Mouse (Mus musculus) limb, embryonic 14.5 days (tissue): Measurements from ENCODE around the gene 5730455P16Rik. TPM values are rescaled to one million over a fixed set of nuclear protein-coding genes. Genes with fewer than 3 reads are reported as not detected.

ENCODE experiments used
- ATAC-seq: fragments of 200-750 bp; cut with Nextera tagmentation; 2 replicates; pipeline ENCODE4 v1.8.0; 2017; ENCODE audit warnings: low read depth, moderate number of reproducible peaks, moderate TSS enrichment; ENCODE audit not compliant: low FRiP score
- DNase-seq: peaks from one replicate; pipeline ENCODE4 v3.0.0-alpha.2; 2015; ENCODE audit warnings: low spot score
- H3K27ac ChIP-seq: fragments of 300-500 bp; sonication (generic); replicated peaks from 2 replicates; pipeline ENCODE4 v1.5.1; 2014; ENCODE audit warnings: low read depth, mild to moderate bottlenecking, low read length, moderate library complexity, mixed read lengths
- H3K27me3 ChIP-seq: fragments of 300-500 bp; sonication (generic); 2 replicates; pipeline ENCODE4 v1.6.1; 2014; ENCODE audit warnings: low read length, mixed read lengths; ENCODE audit not compliant: control insufficient read depth, insufficient read depth
- H3K36me3 ChIP-seq: fragments of 300-500 bp; sonication (generic); 2 replicates; pipeline ENCODE4 v1.6.1; 2014; ENCODE audit warnings: mild to moderate bottlenecking, low read length, moderate library complexity, mixed read lengths; ENCODE audit not compliant: control insufficient read depth, insufficient read depth
- H3K4me1 ChIP-seq: fragments of 300-500 bp; sonication (generic); 2 replicates; pipeline ENCODE4 v1.6.1; 2014; ENCODE audit warnings: antibody characterized with exemption, low read length, mixed read lengths; ENCODE audit not compliant: control insufficient read depth, insufficient read depth
- H3K4me2 ChIP-seq: fragments of 300-500 bp; sonication (generic); replicated peaks from 2 replicates; pipeline ENCODE4 v1.6.1; 2014; ENCODE audit warnings: low read depth, mild to moderate bottlenecking, low read length, moderate library complexity; ENCODE audit not compliant: severe bottlenecking
- H3K4me3 ChIP-seq: fragments of 300-500 bp; sonication (generic); replicated peaks from 2 replicates; pipeline ENCODE4 v1.5.1; 2014; ENCODE audit warnings: low read length
- H3K9ac ChIP-seq: fragments of 300-500 bp; sonication (generic); 2 replicates; pipeline ENCODE4 v1.6.1; 2014; ENCODE audit warnings: mild to moderate bottlenecking, low read depth, low read length, moderate library complexity; ENCODE audit not compliant: severe bottlenecking
- H3K9me3 ChIP-seq: fragments of 300-500 bp; sonication (generic); 2 replicates; pipeline ENCODE4 v1.6.1; 2016; ENCODE audit warnings: low read length; ENCODE audit not compliant: control insufficient read depth
- POLR2A ChIP-seq: fragments of 200-500 bp; IDR thresholded peaks from 2 replicates; pipeline ENCODE4 v1.8.0; 2012; ENCODE audit warnings: inconsistent platforms, mild to moderate bottlenecking, moderate library complexity, borderline replicate concordance; ENCODE audit not compliant: insufficient read depth, insufficient read length; ENCODE audit errors: extremely low read depth
- WGBS: fragments of 180-500 bp; shearing (Covaris S2); extraction: QIAGEN DNeasy Blood & Tissue Kit; methylation state at CpG from one replicate; pipeline ENCODE4 v1.1.7; 2014; 5-methylcytosine and 5-hydroxymethylcytosine counted together
- polyA plus RNA-seq, 2 experiments: library from polyadenylated mRNA; depleted of rRNA in 1 of 2; stranded (reverse) in 1 of 2; unstranded in 1 of 2; fragments of >200 nt; fragmentation: Nextera tagmentation in 1 of 2; extraction: Ambion mirVana in 1 of 2; gene quantifications; 2 replicates each; pipeline versions ENCODE4 v1.2.1 to v1.2.3; 2012 to 2014

The 5730455P16Rik gene
- polyA plus RNA-seq, 2 experiments: 12.7 to 21.7 TPM

DNA sequence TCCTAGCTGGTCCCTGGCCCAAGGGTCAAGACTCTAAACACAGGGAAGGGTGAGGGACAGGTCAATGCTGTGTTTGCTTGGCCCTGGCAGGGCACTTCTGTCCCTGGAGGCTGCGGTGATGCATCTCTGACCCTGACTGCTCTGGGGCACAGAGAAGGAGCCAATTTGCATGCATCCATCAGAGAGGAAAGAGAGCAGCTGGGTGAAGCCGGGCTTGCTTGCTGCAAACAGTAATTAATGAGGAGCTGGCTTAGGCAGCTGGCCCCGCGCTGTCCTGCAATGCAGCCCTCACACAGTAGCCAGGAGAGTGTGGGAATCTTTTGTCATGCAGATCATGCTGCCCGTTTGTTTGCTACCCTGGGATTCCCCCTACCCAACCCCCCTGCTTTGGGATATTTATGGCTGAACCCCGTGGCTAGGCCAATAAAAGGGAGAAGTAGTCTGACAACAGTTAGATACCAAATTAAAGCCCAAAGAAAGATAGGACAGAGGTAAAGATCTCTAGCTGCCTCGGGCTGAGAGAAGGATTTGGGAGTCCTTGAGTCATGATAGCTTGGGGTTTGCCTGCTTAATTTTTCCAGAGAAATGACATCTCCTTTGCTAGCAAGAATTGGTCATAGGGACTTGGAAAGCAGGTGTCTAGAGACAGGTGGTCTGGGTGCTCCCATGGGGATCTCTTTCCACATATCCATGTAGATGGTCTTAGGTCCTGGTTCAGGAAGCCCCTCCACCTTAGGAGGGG lies 42.1 kb downstream of the 5730455P16Rik start:
- Histone ChIP-seq H3K27me3 (no peaks in the 10 kb centered on the region), H3K27ac (no peak overlapping the region), H3K4me2 (no peak overlapping the region), H3K36me3 (no peaks in the 10 kb centered on the region), H3K9me3 (no peaks in the 10 kb centered on the region), H3K9ac (no peak overlapping the region), H3K4me3 (no peak overlapping the region), H3K4me1 (no peaks in the 10 kb centered on the region)
- no peak for DNase-seq
- no peak for ATAC-seq
- 2% methylated on average over 7 of the region's 7 CpGs for WGBS
- no peak for TF ChIP-seq POLR2A

DNA sequence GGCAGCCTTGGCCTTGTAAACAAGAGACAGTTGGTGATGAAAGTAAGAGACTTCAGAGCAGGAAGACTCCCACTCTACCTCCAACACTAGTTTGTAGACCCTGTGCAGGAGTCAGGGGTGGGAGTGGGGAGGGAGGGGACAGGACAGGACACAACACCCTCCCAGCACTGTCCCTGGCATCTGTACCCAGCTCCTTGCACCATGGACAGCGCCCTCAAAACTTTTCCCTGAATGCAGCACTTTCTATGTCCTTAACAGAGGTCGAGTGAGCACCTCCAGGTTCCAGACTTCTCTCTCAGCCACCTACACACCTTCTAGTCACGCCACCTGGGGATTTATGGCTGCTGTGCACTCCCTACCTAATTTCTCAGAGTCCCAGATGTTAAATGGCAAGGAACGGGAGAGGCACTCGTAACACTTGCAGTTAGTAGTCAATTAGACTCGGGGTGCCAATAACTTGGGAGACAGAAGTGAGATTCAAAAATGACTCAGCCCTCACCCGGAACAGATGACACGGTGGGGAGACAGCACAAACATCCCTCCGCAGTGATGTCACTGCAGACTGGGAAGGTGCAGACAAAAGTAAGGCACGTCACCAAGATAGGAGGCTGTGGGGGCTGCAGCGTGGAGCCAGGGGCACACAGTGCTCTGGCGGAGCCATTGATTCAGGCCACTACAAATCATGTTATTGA lies 45.0 kb downstream of the 5730455P16Rik start:
- DNase-seq (no peak), ATAC-seq (no peak)
- no peaks in the 10 kb centered on the region for H3K9me3 ChIP-seq
- H3K4me1 ChIP-seq: no peaks in the 10 kb centered on the region
- H3K4me3 ChIP-seq: no peak overlapping the region
- H3K27me3 ChIP-seq: no peaks in the 10 kb centered on the region
- H3K4me2 ChIP-seq: no peak overlapping the region
- no peak overlapping the region for H3K27ac ChIP-seq
- 44% methylated on average over 12 of the region's 12 CpGs for WGBS
- H3K36me3 ChIP-seq: no peaks in the 10 kb centered on the region
- H3K9ac ChIP-seq: no peak overlapping the region
- TF ChIP-seq POLR2A: no peak

DNA sequence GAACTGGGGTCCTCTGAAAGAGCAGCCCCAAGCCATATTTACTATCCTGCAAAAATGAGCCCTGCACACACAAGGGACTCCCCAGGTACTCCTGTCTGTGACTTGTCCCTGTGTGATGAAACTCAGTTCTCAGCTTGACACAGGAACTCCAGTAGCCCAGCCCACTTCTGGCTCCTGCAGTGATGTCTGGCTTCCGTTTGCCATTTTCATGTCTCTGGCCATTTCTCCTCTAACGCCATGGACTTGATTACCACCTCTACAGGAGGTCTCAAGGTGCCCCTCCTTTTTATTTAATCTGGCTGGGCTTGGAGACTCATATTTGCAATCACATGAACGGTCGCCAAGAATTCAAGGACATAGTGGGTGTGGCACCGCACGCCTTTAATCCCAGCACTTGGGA lies 53.2 kb downstream of the 5730455P16Rik start:
- Histone ChIP-seq H3K36me3 (no peaks in the 10 kb centered on the region), H3K27ac (no peak overlapping the region), H3K4me3 (no peak overlapping the region), H3K27me3 (no peaks in the 10 kb centered on the region), H3K9ac (no peak overlapping the region), H3K9me3 (no peaks in the 10 kb centered on the region), H3K4me1 (no peaks in the 10 kb centered on the region), H3K4me2 (no peak overlapping the region)
- TF ChIP-seq POLR2A: no peak
- DNase-seq (no peak), ATAC-seq (no peak)
- 62% methylated on average over 6 of the region's 6 CpGs for WGBS

DNA sequence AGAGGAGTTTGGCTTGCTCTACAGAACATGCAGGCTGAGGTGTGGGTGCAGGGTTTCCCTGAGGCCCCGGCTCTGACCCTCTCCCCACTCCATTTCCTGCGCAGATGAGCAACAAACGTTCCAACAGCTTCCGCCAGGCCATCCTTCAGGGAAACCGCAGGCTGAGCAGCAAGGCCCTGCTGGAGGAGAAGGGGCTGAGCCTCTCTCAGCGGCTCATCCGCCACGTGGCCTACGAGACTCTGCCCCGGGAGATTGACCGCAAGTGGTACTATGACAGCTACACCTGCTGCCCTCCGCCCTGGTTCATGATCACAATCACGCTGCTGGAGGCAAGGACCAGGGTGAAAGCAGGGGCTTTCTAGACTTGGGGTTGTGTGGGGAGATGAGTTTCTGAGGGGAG lies 54.6 kb downstream of the 5730455P16Rik start:
- no peaks in the 10 kb centered on the region for H3K27me3 ChIP-seq
- DNase-seq: no peak
- no peak overlapping the region for H3K9ac ChIP-seq
- no peaks in the 10 kb centered on the region for H3K4me1 ChIP-seq
- H3K9me3 ChIP-seq: no peaks in the 10 kb centered on the region
- 64% methylated on average over 13 of the region's 13 CpGs for WGBS
- H3K4me3 ChIP-seq: no peak overlapping the region
- ATAC-seq: no peak
- H3K36me3 ChIP-seq: no peaks in the 10 kb centered on the region
- no peak overlapping the region for H3K27ac ChIP-seq
- no peak for TF ChIP-seq POLR2A
- H3K4me2 ChIP-seq: no peak overlapping the region

DNA sequence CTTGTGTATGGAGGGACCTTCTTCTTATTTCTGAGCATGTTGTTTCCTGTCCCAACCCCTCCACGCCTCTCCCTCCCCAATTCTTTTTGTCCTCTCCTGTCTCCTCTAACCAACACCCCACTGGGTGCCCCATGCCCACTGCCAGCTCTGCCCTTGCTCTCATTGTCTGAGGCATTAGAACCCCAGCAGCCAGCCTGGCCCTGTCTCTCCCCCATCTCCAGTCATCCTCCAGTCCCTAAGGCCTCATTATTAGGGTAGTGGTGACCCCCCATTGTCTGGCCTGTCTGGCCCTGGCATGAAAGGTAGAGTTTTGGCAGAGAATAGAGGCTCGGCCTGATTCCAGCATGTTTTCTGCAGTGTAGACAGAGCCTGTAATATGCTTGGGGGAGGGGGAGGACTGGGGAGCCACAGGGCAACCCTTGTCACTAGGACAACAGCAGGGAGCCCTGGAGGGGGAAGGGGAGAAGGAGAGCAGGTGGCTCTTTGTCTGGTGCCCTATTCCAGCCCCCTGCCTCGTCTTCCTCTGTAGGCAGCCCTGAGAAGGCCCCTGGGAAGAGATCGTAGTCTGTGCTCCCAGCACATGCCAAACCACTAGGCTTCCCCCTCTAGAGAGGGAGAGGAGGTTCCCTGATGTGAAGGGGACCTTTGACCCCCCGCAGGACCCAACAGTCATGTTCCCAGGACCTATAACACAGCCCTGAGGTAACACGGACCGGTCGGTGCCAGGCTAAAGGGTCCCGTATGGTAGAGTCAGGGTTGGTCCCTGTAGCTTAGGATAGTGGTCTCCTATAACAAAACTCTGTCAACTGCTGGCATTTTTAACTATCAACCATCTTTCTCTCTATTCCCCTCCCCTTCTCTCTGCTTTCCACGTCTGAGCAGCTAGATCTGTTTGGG lies 61.8 kb downstream of the 5730455P16Rik start:
- Histone ChIP-seq H3K4me3 (no peak overlapping the region), H3K27me3 (no peaks in the 10 kb centered on the region), H3K4me2 (no peak overlapping the region), H3K9ac (no peak overlapping the region), H3K4me1 (no peaks in the 10 kb centered on the region), H3K36me3 (no peaks in the 10 kb centered on the region), H3K9me3 (no peaks in the 10 kb centered on the region), H3K27ac (no peak overlapping the region)
- no peak for TF ChIP-seq POLR2A
- DNase-seq: no peak
- ATAC-seq: no peak
- WGBS: 69% methylated on average over 10 of the region's 10 CpGs
